ENCODE assay signal across 7 mouse cellular contexts in the genomic region with DNA sequence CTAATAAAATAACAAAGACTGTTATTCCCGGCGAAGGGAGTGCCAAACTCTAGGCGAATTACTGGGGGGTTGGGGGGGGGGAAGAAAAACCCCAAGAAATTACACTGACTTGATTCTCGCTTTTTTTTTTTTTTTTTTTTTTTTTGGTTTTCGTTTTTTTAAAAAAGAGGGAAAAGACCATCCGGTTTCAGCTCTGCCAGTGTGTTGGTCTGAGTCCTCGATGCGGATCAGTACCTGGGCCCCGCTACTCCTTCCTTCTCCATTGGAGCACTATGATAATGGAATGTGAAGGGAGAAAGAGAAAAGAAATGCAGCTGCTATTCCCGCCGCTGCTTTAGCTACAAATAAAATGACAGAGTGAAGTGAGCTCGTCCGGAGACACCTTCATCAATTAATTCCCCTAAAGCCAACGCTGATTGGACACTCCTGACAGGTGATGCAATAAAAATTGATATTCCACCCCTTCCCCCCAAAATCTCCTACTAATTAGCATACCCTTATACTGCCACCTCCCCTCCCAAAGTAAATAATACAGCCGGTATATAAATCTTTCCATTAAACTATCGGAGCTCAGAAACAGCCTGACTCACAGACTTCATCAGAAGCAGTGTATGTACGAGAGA. TPM values are rescaled to one million over a fixed set of nuclear protein-coding genes. Genes with fewer than 3 reads are reported as not detected.
DNase-seq lines count a peak whose midpoint lies in the region; ATAC-seq and TF ChIP-seq lines count a peak whose summit lies in the region.

A gene (minus strand): TSS at position 599 of the 623 bp plus-strand sequence.

- H3K27ac ChIP-seq in forebrain, embryonic 14.5 days (ENCODE audit: low read depth, low read length), result peak within 1 kb of the TSS; percentile 100
- H3K27ac ChIP-seq in midbrain, embryonic 10.5 days (replicated peaks), result peak within 1 kb of the TSS; percentile 100

- no peaks in the 10 kb centered on the region for H3K9me3 ChIP-seq in G1E (replicated peaks)
- H3K9me3 ChIP-seq in forebrain, embryonic 14.5 days (replicated peaks; ENCODE audit: control insufficient read depth, low read length), result no peaks in the 10 kb centered on the region
- H3K9me3 ChIP-seq in midbrain, embryonic 10.5 days (replicated peaks), result no peaks in the 10 kb centered on the region

- peaks cover 43% of the 10 kb centered on the region for H3K4me1 ChIP-seq in G1E (ENCODE audit: insufficient read depth, low read depth, low read length)
- peaks cover 25% of the 10 kb centered on the region for H3K4me1 ChIP-seq in forebrain, embryonic 14.5 days (ENCODE audit: control insufficient read depth, insufficient read depth, low read length)
- peaks cover 45% of the 10 kb centered on the region for H3K4me1 ChIP-seq in midbrain, embryonic 10.5 days

- ATAC-seq in G1E (ENCODE audit: extremely low read depth, insufficient number of reproducible peaks, low FRiP score, poor library complexity, severe bottlenecking), result no peak
- ATAC-seq in forebrain, embryonic 14.5 days, result peak; percentile 64

- H3K9ac ChIP-seq in forebrain, embryonic 14.5 days (ENCODE audit: low read length), result peak within 1 kb of the TSS; percentile 100

- H3K4me3 ChIP-seq in G1E (ENCODE audit: low read depth, low read length), result peak within 1 kb of the TSS; percentile 76
- H3K4me3 ChIP-seq in forebrain, embryonic 14.5 days (ENCODE audit: low read depth, low read length), result peak within 1 kb of the TSS; percentile 98
- H3K4me3 ChIP-seq in midbrain, embryonic 10.5 days, result peak within 1 kb of the TSS; percentile 81

- peaks cover 31% of the 10 kb centered on the region for H3K27me3 ChIP-seq in G1E (ENCODE audit: insufficient read depth, low read length)
- no peaks in the 10 kb centered on the region for H3K27me3 ChIP-seq in forebrain, embryonic 14.5 days (replicated peaks; ENCODE audit: control insufficient read depth, insufficient read depth, low read length)
- no peaks in the 10 kb centered on the region for H3K27me3 ChIP-seq in midbrain, embryonic 10.5 days (ENCODE audit: low read depth, poor library complexity, severe bottlenecking)

- H3K36me3 ChIP-seq in G1E (replicated peaks), result no peaks in the 10 kb centered on the region
- H3K36me3 ChIP-seq in forebrain, embryonic 14.5 days (ENCODE audit: control insufficient read depth, insufficient read depth, low read length), result no peaks in the 10 kb centered on the region
- peaks cover 15% of the 10 kb centered on the region for H3K36me3 ChIP-seq in midbrain, embryonic 10.5 days

- peak; percentile 16 for DNase-seq in CD4-positive helper T cell, adult 2 months (ENCODE audit: low read depth, low spot score)
- DNase-seq in G1E (ENCODE audit: low spot score), result no peak
- peak; percentile 92 for DNase-seq in forebrain, embryonic 14.5 days (ENCODE audit: low spot score)
- peak; percentile 70 for DNase-seq in kidney, adult 9 months
- DNase-seq in midbrain, embryonic 10.5 days (ENCODE audit: low spot score), result peak; percentile 67
- no peak for DNase-seq in frontal cortex, adult 2 months (ENCODE audit: extremely low spot score in 1 of 2, low spot score in 1 of 2)
- no peak for DNase-seq in left cerebral cortex, adult 11 months (ENCODE audit: low spot score)

- peak within 1 kb of the TSS; percentile 94 for H3K4me2 ChIP-seq in forebrain, embryonic 14.5 days (ENCODE audit: low read length)

- under 1% methylated on average over 17 of the region's 17 CpGs for WGBS in forebrain, embryonic 14.5 days
- WGBS in midbrain, embryonic 10.5 days, result under 1% methylated on average over 17 of the region's 17 CpGs

- no peak for TF ChIP-seq CTCF in G1E (IDR thresholded peaks at IDR 0.05; ENCODE audit: low read depth, low read length)

RNA-seq across cellular contexts. Expression of the gene that starts here (rescaled TPM):
- 1.3 and 33.3 TPM in 2 replicates for total RNA-seq in G1E (2014; fragmentation: Nextera tagmentation)
- total RNA-seq in G1E (2017), result 1.8 and 2.0 TPM in 2 replicates
- polyA plus RNA-seq in G1E (2012), result 0.20 TPM in 2 replicates
- polyA plus RNA-seq in forebrain, embryonic 14.5 days (2014; fragmentation: Nextera tagmentation; extraction: Ambion mirVana), result 10.8 and 13.2 TPM in 2 replicates
- polyA plus RNA-seq in midbrain, embryonic 10.5 days (2016; fragmentation: Nextera tagmentation; extraction: Ambion mirVana), result 19.3 and 22.7 TPM in 2 replicates
- 3.9 and 5.3 TPM in 2 replicates for polyA plus RNA-seq in frontal cortex, adult 2 months (2012; rRNA removed)

Comparison
In these comparisons a context has a peak if more than half of its experiments do, and no peak if none do; other contexts are left out.
1. DNase-seq: peak in CD4-positive helper T cell, adult 2 months (single experiment), forebrain, embryonic 14.5 days (single experiment), kidney, adult 9 months (single experiment) and midbrain, embryonic 10.5 days (single experiment); none in G1E (single experiment), frontal cortex, adult 2 months (0 of 2) and left cerebral cortex, adult 11 months (single experiment).
2. Peak in every context shown above with its lines, with median percentiles within 50 percentile points of each other: H3K4me3 ChIP-seq.